Mouse (Mus musculus) megakaryocyte progenitor cell, adult 5-6 weeks (primary cell): ENCODE results near the gene Idh3b. TPM values are rescaled to one million over a fixed set of nuclear protein-coding genes. Genes with fewer than 3 reads are reported as not detected.
A peak's percentile ranks its signal among the peaks of the same experiment; 100 is the strongest.

Source experiments
- ATAC-seq: replicated peaks from 2 replicates; pipeline ENCODE4 v1.8.0; 2016; ENCODE audit warnings: mild to moderate bottlenecking, moderate TSS enrichment, inconsistent platforms; ENCODE audit not compliant: poor library complexity
- total RNA-seq, 2 experiments: library from RNA; stranded (forward) in 1 of 2; stranded (reverse) in 1 of 2; fragments of 157-497, 149-512 nt in 1 of 2; fragments of 200-1000 nt in 1 of 2; gene quantifications; 2 replicates each; pipeline versions ENCODE4 v1.2.3 to v1.2.4; 2015 to 2017

Gene Idh3b
- total RNA-seq, 2 experiments from 2014 or later = 165 to 172 TPM

DNA sequence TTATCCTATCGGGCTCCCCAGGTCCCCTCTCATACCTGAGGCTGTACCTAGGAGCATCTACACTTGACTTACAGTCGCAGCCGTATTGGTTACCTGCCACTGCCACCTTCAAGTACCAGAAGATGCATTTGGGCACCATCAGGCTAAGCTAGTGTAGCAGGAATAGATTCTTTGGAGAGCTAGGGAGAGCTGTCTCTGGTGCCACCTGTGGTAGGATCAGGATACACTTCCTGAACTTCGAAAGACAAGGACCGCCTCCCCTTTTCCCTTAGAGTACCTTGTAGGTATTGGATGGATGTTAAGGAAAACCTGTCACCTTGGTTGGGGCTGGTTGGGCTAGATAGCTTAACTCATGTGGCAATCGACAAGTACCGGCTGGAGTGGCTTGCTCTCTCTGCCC, 16.3 kb downstream of the Idh3b start:
- no peak for ATAC-seq

- ATAC-seq = peak; percentile 74
Measured at GRCm38 (mm10) chr2:130265520-130265919, 18.8 kb downstream of the Idh3b start.

- ATAC-seq = peak; percentile 88
Measured at GRCm38 (mm10) chr2:130262398-130262797, 21.9 kb downstream of the Idh3b start.

- no peak for ATAC-seq
Measured at GRCm38 (mm10) chr2:130261914-130262313, 22.4 kb downstream of the Idh3b start.

GRCm38 (mm10) chr2:130260822-130261221, 23.5 kb downstream of the Idh3b start:
- ATAC-seq = no peak

- ATAC-seq = peak; percentile 73
Measured at GRCm38 (mm10) chr2:130256762-130257161, 27.6 kb downstream of the Idh3b start.

- ATAC-seq = no peak
Measured at GRCm38 (mm10) chr2:130248226-130248625, 36.1 kb downstream of the Idh3b start.

- peak; percentile 92 for ATAC-seq
Measured at GRCm38 (mm10) chr2:130246912-130247311, 37.4 kb downstream of the Idh3b start.

Other genes with a start within 250 kb of the Idh3b start
- not detected in 2 replicates for gene Tgm6, start 172.1 kb downstream of the Idh3b start, total RNA-seq (2015)
- not detected in 2 replicates for gene Tgm6, start 172.1 kb downstream of the Idh3b start, total RNA-seq (2017)
- 269 and 277 TPM in 2 replicates for gene Snrpb, start 105.1 kb downstream of the Idh3b start, total RNA-seq (2015)
- 178 and 224 TPM in 2 replicates for gene Snrpb, start 105.1 kb downstream of the Idh3b start, total RNA-seq (2017)
- not detected in 2 replicates for gene Tmc2, start 89.4 kb downstream of the Idh3b start, total RNA-seq (2015)
- not detected in 2 replicates for gene Tmc2, start 89.4 kb downstream of the Idh3b start, total RNA-seq (2017)
- gene Nop56, start 10.1 kb downstream of the Idh3b start, total RNA-seq (2015) = 433 and 507 TPM in 2 replicates
- gene Nop56, start 10.1 kb downstream of the Idh3b start, total RNA-seq (2017) = 455 and 508 TPM in 2 replicates
- not detected in 2 replicates for gene Ebf4, start 10.6 kb upstream of the Idh3b start, total RNA-seq (2015)
- not detected in 2 replicates for gene Ebf4, start 10.6 kb upstream of the Idh3b start, total RNA-seq (2017)
- 0.29 and 1.9 TPM in 2 replicates for gene Cpxm1, start 113.0 kb upstream of the Idh3b start, total RNA-seq (2015)
- 0.58 and 2.9 TPM in 2 replicates for gene Cpxm1, start 113.0 kb upstream of the Idh3b start, total RNA-seq (2017)
- gene Gm28372, start 120.7 kb upstream of the Idh3b start, total RNA-seq (2015) = not detected in 2 replicates
- not detected in 2 replicates for gene Gm28372, start 120.7 kb upstream of the Idh3b start, total RNA-seq (2017)
- gene 1700020A23Rik, start 120.7 kb upstream of the Idh3b start, total RNA-seq (2015) = not detected in 2 replicates
- not detected in 2 replicates for gene 1700020A23Rik, start 120.7 kb upstream of the Idh3b start, total RNA-seq (2017)
- gene Tmem239, start 121.9 kb upstream of the Idh3b start, total RNA-seq (2015) = not detected in 2 replicates
- not detected in 2 replicates for gene Tmem239, start 121.9 kb upstream of the Idh3b start, total RNA-seq (2017)
- 102 and 115 TPM in 2 replicates for gene Vps16, start 139.8 kb upstream of the Idh3b start, total RNA-seq (2015)
- gene Vps16, start 139.8 kb upstream of the Idh3b start, total RNA-seq (2017) = 124 and 152 TPM in 2 replicates
- gene Pced1a, start 140.2 kb upstream of the Idh3b start, total RNA-seq (2015) = 10.3 and 15.5 TPM in 2 replicates
- gene Pced1a, start 140.2 kb upstream of the Idh3b start, total RNA-seq (2017) = 11.7 and 13.6 TPM in 2 replicates
- 47.2 and 67.1 TPM in 2 replicates for gene Ptpra, start 165.7 kb upstream of the Idh3b start, total RNA-seq (2015)
- gene Ptpra, start 165.7 kb upstream of the Idh3b start, total RNA-seq (2017) = 123 and 143 TPM in 2 replicates